Mouse (Mus musculus) heart, embryonic 16.5 days (tissue): ENCODE data around the gene Trim2. TPM values are rescaled to one million over a fixed set of nuclear protein-coding genes. Genes with fewer than 3 reads are reported as not detected.

Experiments used
- ATAC-seq: fragments of 200-750 bp; cut with Nextera tagmentation; replicated peaks from 2 replicates; pipeline ENCODE4 v1.8.0; 2017; ENCODE audit warnings: moderate number of reproducible peaks; ENCODE audit not compliant: insufficient read depth, low FRiP score; ENCODE audit errors: extremely low read depth
- H3K27ac ChIP-seq: fragments of 300-500 bp; sonication (generic); 2 replicates; pipeline ENCODE4 v1.5.1; 2014; ENCODE audit warnings: mild to moderate bottlenecking, low read length, control low read depth, moderate library complexity
- H3K27me3 ChIP-seq: fragments of 300-500 bp; sonication (generic); 2 replicates; pipeline ENCODE4 v1.6.1; 2014; ENCODE audit warnings: low read length, mixed read lengths; ENCODE audit not compliant: control insufficient read depth, insufficient read depth
- H3K36me3 ChIP-seq: fragments of 300-500 bp; sonication (generic); 2 replicates; pipeline ENCODE4 v1.6.1; 2014; ENCODE audit not compliant: control insufficient read depth, insufficient read depth
- H3K4me1 ChIP-seq: fragments of 300-500 bp; sonication (generic); 2 replicates; pipeline ENCODE4 v1.6.1; 2014; ENCODE audit warnings: low read length, mixed read lengths; ENCODE audit not compliant: control insufficient read depth, insufficient read depth
- H3K4me2 ChIP-seq: fragments of 300-500 bp; sonication (generic); 2 replicates; pipeline ENCODE4 v1.6.1; 2014; ENCODE audit warnings: low read depth, mild to moderate bottlenecking, control low read depth, low read length
- H3K4me3 ChIP-seq: fragments of 300-500 bp; sonication (generic); 2 replicates; pipeline ENCODE4 v1.5.1; 2014; ENCODE audit warnings: mild to moderate bottlenecking, control low read depth, low read length
- H3K9ac ChIP-seq: fragments of 300-500 bp; sonication (generic); 2 replicates; pipeline ENCODE4 v1.6.1; 2014; ENCODE audit warnings: low read length, control low read depth
- H3K9me3 ChIP-seq: fragments of 300-500 bp; sonication (generic); replicated peaks from 2 replicates; pipeline ENCODE4 v1.6.1; 2016; ENCODE audit warnings: low read length; ENCODE audit not compliant: control insufficient read depth
- WGBS: fragments of 180-500 bp; shearing (Covaris S2); extraction: QIAGEN DNeasy Blood & Tissue Kit; methylation state at CpG from one replicate; pipeline ENCODE4 v1.1.7; 2014; 5-methylcytosine and 5-hydroxymethylcytosine counted together
- polyA plus RNA-seq: library from polyadenylated mRNA; unstranded; fragments of >200 nt; fragmentation: Nextera tagmentation; extraction: Ambion mirVana; gene quantifications from 2 replicates; pipeline ENCODE4 v1.2.1, GENCODE M21; 2015

The Trim2 gene
- polyA plus RNA-seq, 1 experiment from 2014 or later, result 8.7 TPM

GRCm38 (mm10) chr3:84344725-84345645 is 38.3 kb upstream of the Trim2 start:
- H3K4me2 ChIP-seq, result peak overlapping the region; percentile 96
- H3K36me3 ChIP-seq, result no peaks in the 10 kb centered on the region
- H3K4me3 ChIP-seq, result peak overlapping the region; percentile 55
- ATAC-seq, result peak; percentile 77
- no peaks in the 10 kb centered on the region for H3K9me3 ChIP-seq
- peaks cover 6% of the 10 kb centered on the region; the same call in 1 of the 2 replicates for H3K4me1 ChIP-seq
- peak overlapping the region; percentile 61 for H3K9ac ChIP-seq
- WGBS, result 8% methylated on average over 28 of the region's 28 CpGs
- peak overlapping the region; percentile 53 for H3K27ac ChIP-seq
- 0 out of 2 replicates have a peak, but pooled peaks cover 4% of the 10 kb centered on the region for H3K27me3 ChIP-seq

- H3K27me3 ChIP-seq, result 0 out of 2 replicates have a peak, but pooled peaks cover 4% of the 10 kb centered on the region
- WGBS, result 83% methylated on average over 9 of the region's 9 CpGs
- H3K4me2 ChIP-seq, result no peak overlapping the region
- H3K9me3 ChIP-seq, result no peaks in the 10 kb centered on the region
- H3K9ac ChIP-seq, result no peak overlapping the region
- peaks cover 6% of the 10 kb centered on the region; the same call in 1 of the 2 replicates for H3K4me1 ChIP-seq
- H3K4me3 ChIP-seq, result no peak overlapping the region
- H3K27ac ChIP-seq, result no peak overlapping the region
- no peak for ATAC-seq
- H3K36me3 ChIP-seq, result no peaks in the 10 kb centered on the region
Measured at GRCm38 (mm10) chr3:84343101-84343500, 36.4 kb upstream of the Trim2 start.

- Histone ChIP-seq H3K4me2 (no peak overlapping the region), H3K4me1 (peaks cover 6% of the 10 kb centered on the region; the same call in 1 of the 2 replicates), H3K9me3 (no peaks in the 10 kb centered on the region), H3K4me3 (no peak overlapping the region), H3K36me3 (no peaks in the 10 kb centered on the region), H3K9ac (no peak overlapping the region), H3K27ac (no peak overlapping the region), H3K27me3 (no peaks in the 10 kb centered on the region)
- no peak for ATAC-seq
- WGBS, result 72% methylated on average over 7 of the region's 7 CpGs
Measured at GRCm38 (mm10) chr3:84341811-84342210, 35.1 kb upstream of the Trim2 start.

DNA sequence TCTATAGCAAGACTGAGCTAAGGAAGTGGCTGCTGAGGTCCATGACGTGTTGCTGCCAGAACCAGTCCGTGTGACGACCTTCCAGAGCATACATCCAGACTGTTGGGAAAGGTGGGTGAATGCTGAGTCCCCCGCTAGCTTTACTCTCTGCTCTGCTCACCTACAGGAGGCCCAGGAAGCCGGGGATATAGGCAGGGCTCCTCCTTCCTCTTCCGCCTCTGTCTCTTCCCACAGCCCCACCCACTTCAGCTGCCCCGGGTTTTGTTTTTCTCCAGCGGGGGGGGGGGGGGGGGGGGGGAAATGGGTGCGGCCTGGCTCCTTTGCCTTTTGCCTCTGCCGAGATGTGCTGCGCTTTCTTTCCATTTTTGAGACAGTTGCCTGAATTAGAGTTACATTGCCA is 30.9 kb upstream of the Trim2 start:
- WGBS, result 36% methylated on average over 11 of the region's 11 CpGs
- H3K27me3 ChIP-seq, result no peaks in the 10 kb centered on the region
- H3K27ac ChIP-seq, result no peak overlapping the region
- no peak overlapping the region for H3K9ac ChIP-seq
- no peaks in the 10 kb centered on the region for H3K36me3 ChIP-seq
- no peaks in the 10 kb centered on the region for H3K9me3 ChIP-seq
- H3K4me1 ChIP-seq, result no peaks in the 10 kb centered on the region
- H3K4me3 ChIP-seq, result no peak overlapping the region
- ATAC-seq, result no peak
- H3K4me2 ChIP-seq, result peak overlapping the region; percentile 44

DNA sequence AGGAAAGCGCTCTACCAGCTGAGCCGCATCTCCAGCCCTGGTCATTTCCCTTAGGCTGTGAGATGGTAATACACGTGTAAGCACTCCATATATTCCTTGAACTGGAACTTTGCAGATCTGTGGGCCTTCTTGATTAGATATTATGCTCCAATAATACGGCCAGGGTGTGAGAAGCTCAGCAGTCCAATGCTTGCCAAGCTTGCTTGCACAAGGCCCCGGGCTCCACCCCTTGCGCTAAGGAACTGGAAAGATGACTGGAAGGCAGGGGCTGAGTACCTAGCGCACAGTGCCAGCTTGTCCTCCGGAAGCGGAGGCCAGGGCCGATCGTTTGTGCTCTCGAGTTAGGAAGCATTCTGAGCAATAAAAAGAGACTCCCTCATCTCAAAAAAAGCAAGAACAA is 29.7 kb upstream of the Trim2 start:
- H3K4me2 ChIP-seq, result no peak overlapping the region
- 89% methylated on average over 12 of the region's 12 CpGs for WGBS
- no peak overlapping the region for H3K4me3 ChIP-seq
- no peak overlapping the region for H3K27ac ChIP-seq
- H3K9me3 ChIP-seq, result no peaks in the 10 kb centered on the region
- no peak for ATAC-seq
- H3K9ac ChIP-seq, result no peak overlapping the region
- H3K36me3 ChIP-seq, result no peaks in the 10 kb centered on the region
- no peaks in the 10 kb centered on the region for H3K4me1 ChIP-seq
- no peaks in the 10 kb centered on the region for H3K27me3 ChIP-seq

DNA sequence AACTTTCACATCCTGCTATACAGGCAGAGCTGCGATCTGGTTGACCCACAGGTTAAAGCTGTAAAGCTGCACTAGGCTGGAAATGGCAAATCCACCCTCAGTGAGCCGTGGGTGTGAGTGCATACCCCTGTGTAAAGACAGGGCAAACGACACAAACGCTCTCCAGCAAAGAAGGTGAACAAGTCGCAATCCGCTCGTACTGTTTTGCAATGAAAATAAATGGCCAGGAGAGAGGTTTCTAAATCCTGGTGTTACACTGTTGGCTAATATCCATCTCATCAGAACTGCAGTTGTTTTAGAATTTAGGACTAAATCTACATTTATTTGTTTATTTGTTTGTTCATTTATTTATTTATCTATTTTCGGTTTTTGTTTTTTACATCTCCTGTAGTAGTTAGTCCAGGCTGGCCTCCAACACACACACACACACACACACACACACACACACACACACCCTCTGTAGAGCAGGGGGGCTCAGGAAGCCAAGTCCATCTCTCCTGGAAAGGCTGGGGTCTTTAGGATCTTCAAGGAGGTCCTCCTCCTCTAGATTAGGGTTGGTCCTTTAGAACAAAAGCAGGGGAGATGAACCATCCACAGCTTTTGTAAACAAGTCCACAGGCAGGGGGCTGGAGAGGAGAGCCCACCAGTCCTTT is 28.9 kb upstream of the Trim2 start:
- Histone ChIP-seq H3K9ac (no peak overlapping the region), H3K9me3 (no peaks in the 10 kb centered on the region), H3K4me1 (no peaks in the 10 kb centered on the region), H3K36me3 (no peaks in the 10 kb centered on the region), H3K4me3 (no peak overlapping the region), H3K27me3 (no peaks in the 10 kb centered on the region), H3K27ac (no peak overlapping the region), H3K4me2 (no peak overlapping the region)
- 49% methylated on average over 8 of the region's 8 CpGs for WGBS
- ATAC-seq, result no peak

- Histone ChIP-seq H3K4me1 (no peaks in the 10 kb centered on the region), H3K4me2 (peak overlapping the region; percentile 57), H3K27me3 (no peaks in the 10 kb centered on the region), H3K36me3 (no peaks in the 10 kb centered on the region), H3K9me3 (no peaks in the 10 kb centered on the region), H3K9ac (no peak overlapping the region), H3K27ac (no peak overlapping the region), H3K4me3 (peak overlapping the region; percentile 32; the same call in 1 of the 2 replicates)
- WGBS, result 14% methylated on average over 20 of the region's 20 CpGs
- ATAC-seq, result no peak
Measured at GRCm38 (mm10) chr3:84334771-84335420, 28.2 kb upstream of the Trim2 start.

GRCm38 (mm10) chr3:84333400-84334349 is 27.0 kb upstream of the Trim2 start:
- no peaks in the 10 kb centered on the region for H3K4me1 ChIP-seq
- no peak overlapping the region for H3K4me2 ChIP-seq
- ATAC-seq, result no peak; the same call in 1 of the 2 replicates
- no peaks in the 10 kb centered on the region for H3K36me3 ChIP-seq
- no peak overlapping the region for H3K9ac ChIP-seq
- no peaks in the 10 kb centered on the region for H3K9me3 ChIP-seq
- H3K27me3 ChIP-seq, result no peaks in the 10 kb centered on the region
- H3K4me3 ChIP-seq, result no peak overlapping the region
- no peak overlapping the region for H3K27ac ChIP-seq
- 47% methylated on average over 22 of the region's 22 CpGs for WGBS
